Mouse (Mus musculus): ENCODE measurements around the gene Arfgap1. TPM values are rescaled to one million over a fixed set of nuclear protein-coding genes. Genes with fewer than 3 reads are reported as not detected.

The Arfgap1 gene
- polyA plus RNA-seq, 1 experiment from 2014 or later: 87.0 TPM

- peak overlapping the region; percentile 35; the same call in 1 of the 2 replicates for H3K27ac ChIP-seq (ENCODE audit: poor library complexity, severe bottlenecking)
- H3K4me3 ChIP-seq: peak overlapping the region; percentile 60
- no peaks in the 10 kb centered on the region for H3K36me3 ChIP-seq
- H3K4me2 ChIP-seq: peak overlapping the region; percentile 95
- H3K4me1 ChIP-seq (replicated peaks): peaks cover 40% of the 10 kb centered on the region
- peaks cover 41% of the 10 kb centered on the region for H3K27me3 ChIP-seq (replicated peaks)
- no peaks in the 10 kb centered on the region for H3K9me3 ChIP-seq (replicated peaks)
- no peak; the same call in 1 of the 2 replicates for ATAC-seq (ENCODE audit: insufficient number of reproducible peaks, low FRiP score)
- H3K9ac ChIP-seq: 0 out of 2 replicates have a peak overlapping the region, but pooled peaks have one; percentile 67
- 10% methylated on average over 9 of the region's 9 CpGs for WGBS
Observed at GRCm38 (mm10) chr2:180952731-180953171, 14.3 kb upstream of the Arfgap1 start.

GRCm38 (mm10) chr2:180953638-180954037 is 13.4 kb upstream of the Arfgap1 start:
- Histone ChIP-seq H3K4me3 (peak overlapping the region; percentile 60), H3K36me3 (no peaks in the 10 kb centered on the region), H3K4me2 (peak overlapping the region; percentile 95), H3K27ac (ENCODE audit: poor library complexity, severe bottlenecking) (peak overlapping the region; percentile 59; the same call in 1 of the 2 replicates), H3K27me3 (replicated peaks) (peaks cover 41% of the 10 kb centered on the region), H3K4me1 (replicated peaks) (peaks cover 37% of the 10 kb centered on the region), H3K9ac (peak overlapping the region; percentile 67), H3K9me3 (replicated peaks) (no peaks in the 10 kb centered on the region)
- no peak for ATAC-seq (ENCODE audit: insufficient number of reproducible peaks, low FRiP score)
- WGBS: 42% methylated on average over 2 of the region's 2 CpGs

GRCm38 (mm10) chr2:180954061-180955047 is 12.7 kb upstream of the Arfgap1 start, which contains the start of gene Nkain4:
TSS of gene Nkain4 (minus strand) at chr2:180954699.
- Histone ChIP-seq H3K27ac (ENCODE audit: poor library complexity, severe bottlenecking) (peak within 1 kb of the TSS; percentile 59; the same call in 1 of the 2 replicates), H3K4me1 (replicated peaks) (peaks cover 37% of the 10 kb centered on the region)

GRCm38 (mm10) chr2:180959605-180960004 is 7.4 kb upstream of the Arfgap1 start:
- no peak overlapping the region for H3K27ac ChIP-seq (ENCODE audit: poor library complexity, severe bottlenecking)
- no peak for ATAC-seq (ENCODE audit: insufficient number of reproducible peaks, low FRiP score)
- no peak overlapping the region for H3K4me3 ChIP-seq
- H3K27me3 ChIP-seq (replicated peaks): peaks cover 20% of the 10 kb centered on the region
- no peak overlapping the region for H3K4me2 ChIP-seq
- 72% methylated on average over 7 of the region's 7 CpGs for WGBS
- no peaks in the 10 kb centered on the region for H3K36me3 ChIP-seq
- peaks cover 35% of the 10 kb centered on the region for H3K4me1 ChIP-seq (replicated peaks)
- no peaks in the 10 kb centered on the region for H3K9me3 ChIP-seq (replicated peaks)
- no peak overlapping the region for H3K9ac ChIP-seq

More at GRCm38 (mm10) chr2:180954061-180955047, 12.7 kb upstream of the Arfgap1 start, which contains the start of gene Nkain4:
- peak; percentile 81 for ATAC-seq (ENCODE audit: insufficient number of reproducible peaks, low FRiP score)
- peak within 1 kb of the TSS; percentile 95 for H3K4me2 ChIP-seq
- 1% methylated on average over 52 of the region's 52 CpGs for WGBS
- no peaks in the 10 kb centered on the region for H3K36me3 ChIP-seq
- H3K9me3 ChIP-seq (replicated peaks): no peaks in the 10 kb centered on the region
- peak within 1 kb of the TSS; percentile 60 for H3K4me3 ChIP-seq
- H3K27me3 ChIP-seq (replicated peaks): peaks cover 41% of the 10 kb centered on the region
- peak within 1 kb of the TSS; percentile 67 for H3K9ac ChIP-seq

GRCm38 (mm10) chr2:180960187-180960586 is 6.8 kb upstream of the Arfgap1 start:
- Histone ChIP-seq H3K4me1 (replicated peaks) (peaks cover 30% of the 10 kb centered on the region), H3K9ac (no peak overlapping the region), H3K9me3 (replicated peaks) (no peaks in the 10 kb centered on the region), H3K4me3 (no peak overlapping the region), H3K27me3 (replicated peaks) (peaks cover 19% of the 10 kb centered on the region), H3K4me2 (no peak overlapping the region), H3K36me3 (no peaks in the 10 kb centered on the region), H3K27ac (ENCODE audit: poor library complexity, severe bottlenecking) (no peak overlapping the region)
- WGBS: 66% methylated on average over 3 of the region's 3 CpGs
- ATAC-seq (ENCODE audit: insufficient number of reproducible peaks, low FRiP score): no peak

GRCm38 (mm10) chr2:180962616-180963308 is 4.3 kb upstream of the Arfgap1 start:
- no peaks in the 10 kb centered on the region for H3K9me3 ChIP-seq (replicated peaks)
- ATAC-seq (ENCODE audit: insufficient number of reproducible peaks, low FRiP score): peak; percentile 62
- peak overlapping the region; percentile 18; the same call in 1 of the 2 replicates for H3K4me2 ChIP-seq
- no peaks in the 10 kb centered on the region for H3K36me3 ChIP-seq
- peak overlapping the region; percentile 70 for H3K27ac ChIP-seq (ENCODE audit: poor library complexity, severe bottlenecking)
- no peak overlapping the region for H3K9ac ChIP-seq
- 56% methylated on average over 2 of the region's 2 CpGs for WGBS
- H3K27me3 ChIP-seq (replicated peaks): no peaks in the 10 kb centered on the region
- H3K4me3 ChIP-seq: no peak overlapping the region
- H3K4me1 ChIP-seq (replicated peaks): peaks cover 35% of the 10 kb centered on the region

- Histone ChIP-seq H3K4me1 (replicated peaks) (peaks cover 46% of the 10 kb centered on the region), H3K9ac (no peak overlapping the region), H3K27me3 (replicated peaks) (no peaks in the 10 kb centered on the region), H3K4me2 (no peak overlapping the region), H3K9me3 (replicated peaks) (no peaks in the 10 kb centered on the region), H3K4me3 (no peak overlapping the region), H3K27ac (ENCODE audit: poor library complexity, severe bottlenecking) (peak overlapping the region; percentile 70; the same call in 1 of the 2 replicates), H3K36me3 (peaks cover 4% of the 10 kb centered on the region; the same call in 1 of the 2 replicates)
- no peak for ATAC-seq (ENCODE audit: insufficient number of reproducible peaks, low FRiP score)
- WGBS: 10% methylated on average over 5 of the region's 5 CpGs
Observed at GRCm38 (mm10) chr2:180963956-180964355, 3.1 kb upstream of the Arfgap1 start.

- 14% methylated on average over 14 of the region's 14 CpGs for WGBS
- no peak for ATAC-seq (ENCODE audit: insufficient number of reproducible peaks, low FRiP score)
Observed at GRCm38 (mm10) chr2:180966092-180966882, 738 bp upstream of the Arfgap1 start.

GRCm38 (mm10) chr2:180981133-180981532 is 14.1 kb downstream of the Arfgap1 start:
- H3K4me1 ChIP-seq (replicated peaks): peaks cover under 1% of the 10 kb centered on the region; the same call in 1 of the 2 replicates
- H3K4me2 ChIP-seq: no peak overlapping the region
- no peak for ATAC-seq (ENCODE audit: insufficient number of reproducible peaks, low FRiP score)
- H3K27me3 ChIP-seq (replicated peaks): no peaks in the 10 kb centered on the region
- H3K36me3 ChIP-seq: peaks cover 79% of the 10 kb centered on the region
- no peak overlapping the region for H3K9ac ChIP-seq
- H3K9me3 ChIP-seq (replicated peaks): no peaks in the 10 kb centered on the region
- H3K4me3 ChIP-seq: no peak overlapping the region
- no peak overlapping the region for H3K27ac ChIP-seq (ENCODE audit: poor library complexity, severe bottlenecking)
- 89% methylated on average over 6 of the region's 6 CpGs for WGBS

More at GRCm38 (mm10) chr2:180966092-180966882, 738 bp upstream of the Arfgap1 start:
- H3K4me3 ChIP-seq: peak overlapping the region; percentile 92
- H3K27me3 ChIP-seq (replicated peaks): no peaks in the 10 kb centered on the region
- peaks cover 48% of the 10 kb centered on the region for H3K4me1 ChIP-seq (replicated peaks)
- H3K4me2 ChIP-seq: peak overlapping the region; percentile 78
- peak overlapping the region; percentile 98 for H3K9ac ChIP-seq
- peak overlapping the region; percentile 87 for H3K27ac ChIP-seq (ENCODE audit: poor library complexity, severe bottlenecking)
- H3K9me3 ChIP-seq (replicated peaks): no peaks in the 10 kb centered on the region
- H3K36me3 ChIP-seq: peaks cover 23% of the 10 kb centered on the region

GRCm38 (mm10) chr2:180985635-180986034 is 18.6 kb downstream of the Arfgap1 start:
- ATAC-seq (ENCODE audit: insufficient number of reproducible peaks, low FRiP score): no peak

More at GRCm38 (mm10) chr2:180985635-180986034, 18.6 kb downstream of the Arfgap1 start:
- H3K9me3 ChIP-seq (replicated peaks): no peaks in the 10 kb centered on the region
- H3K4me3 ChIP-seq: no peak overlapping the region
- no peaks in the 10 kb centered on the region for H3K27me3 ChIP-seq (replicated peaks)
- peaks cover 23% of the 10 kb centered on the region for H3K4me1 ChIP-seq (replicated peaks)
- H3K4me2 ChIP-seq: no peak overlapping the region
- H3K9ac ChIP-seq: no peak overlapping the region
- peaks cover 34% of the 10 kb centered on the region for H3K36me3 ChIP-seq
- H3K27ac ChIP-seq (ENCODE audit: poor library complexity, severe bottlenecking): no peak overlapping the region
- WGBS: 77% methylated on average over 2 of the region's 2 CpGs
